Mouse (Mus musculus) CH12.LX (cell line): Measurements from ENCODE around the gene Grtp1.

ENCODE experiments used
- CTCF ChIP-seq, 2 experiments: IDR thresholded peaks in 1 of 2; conservative IDR thresholded peaks in 1 of 2; 2 replicates each; pipeline ENCODE4 v1.5.1; 2011 to 2012; ENCODE audit warnings: low read depth in 2 of 2, low read length in 2 of 2, improper control_type of control experiment in 1 of 2, inconsistent platforms in 1 of 2, mild to moderate bottlenecking in 1 of 2, moderate library complexity in 1 of 2
- KAT2A ChIP-seq: IDR thresholded peaks from 2 replicates; pipeline ENCODE4 v1.6.1; 2012; ENCODE audit warnings: low read length, improper control_type of control experiment, inconsistent platforms; ENCODE audit not compliant: insufficient replicate concordance
- MAX ChIP-seq: IDR thresholded peaks from 2 replicates; pipeline ENCODE4 v1.6.1; 2011; ENCODE audit warnings: low read length, improper control_type of control experiment

DNA sequence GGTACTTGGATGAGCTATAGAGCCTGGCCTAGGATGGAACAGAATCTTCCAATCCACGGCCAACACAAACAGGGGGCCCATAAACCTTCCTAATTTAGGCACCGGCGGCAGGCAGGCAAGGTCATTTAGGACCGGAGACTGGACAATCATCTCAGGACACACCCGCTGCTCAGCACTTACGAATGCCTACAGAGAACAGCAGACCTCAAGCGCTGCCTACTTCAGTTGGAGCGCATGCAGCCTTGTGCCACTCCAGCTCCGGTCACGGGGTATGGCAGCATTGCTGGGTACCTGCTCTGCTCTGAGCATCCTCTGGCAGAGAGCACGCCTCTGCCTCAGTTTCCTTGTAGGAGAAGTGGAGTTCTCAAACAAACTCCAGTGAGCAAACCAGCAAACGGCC lies 29.4 kb upstream of the Grtp1 start:
- TF ChIP-seq MAX (no peak), KAT2A (no peak), CTCF (conservative IDR thresholded peaks at IDR 0.05 in 1 of 2, IDR thresholded peaks at IDR 0.05 in 1 of 2; ENCODE audit: low read depth in 2 of 2, low read length in 2 of 2) (no peak)
